Mouse (Mus musculus) c-Kit-positive CD71-negative TER-119-negative erythroid progenitor cells, embryonic 14.5 days (primary cell): ENCODE measurements around the gene Lima1.

Source experiments
- DNase-seq: peaks from one replicate; pipeline ENCODE4 v3.0.0-alpha.2; 2013; ENCODE audit warnings: low read depth

The Lima1 gene

GRCm38 (mm10) chr15:99866450-99867221 lies 8.6 kb downstream of the Lima1 start:
- no peak for DNase-seq

DNA sequence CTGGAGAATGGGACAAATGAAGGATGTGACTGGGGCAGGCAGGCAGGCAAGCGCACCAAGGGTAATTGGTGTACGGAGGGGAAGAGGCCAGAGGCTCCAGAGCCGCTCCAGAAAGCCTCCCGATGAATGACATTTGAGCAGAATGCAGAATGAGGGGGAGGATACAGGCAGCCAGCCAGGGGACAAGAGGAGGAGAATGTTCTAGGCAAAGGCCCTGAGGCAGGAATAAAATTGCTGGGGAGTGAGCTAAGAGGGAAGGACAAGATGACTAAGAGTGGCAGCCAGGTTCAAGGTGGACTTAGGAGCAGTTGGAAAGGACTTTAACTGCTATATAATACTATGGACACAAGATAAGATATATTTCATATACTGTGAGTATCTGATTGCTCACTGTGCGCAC lies 9.3 kb downstream of the Lima1 start:
- DNase-seq, result no peak

DNA sequence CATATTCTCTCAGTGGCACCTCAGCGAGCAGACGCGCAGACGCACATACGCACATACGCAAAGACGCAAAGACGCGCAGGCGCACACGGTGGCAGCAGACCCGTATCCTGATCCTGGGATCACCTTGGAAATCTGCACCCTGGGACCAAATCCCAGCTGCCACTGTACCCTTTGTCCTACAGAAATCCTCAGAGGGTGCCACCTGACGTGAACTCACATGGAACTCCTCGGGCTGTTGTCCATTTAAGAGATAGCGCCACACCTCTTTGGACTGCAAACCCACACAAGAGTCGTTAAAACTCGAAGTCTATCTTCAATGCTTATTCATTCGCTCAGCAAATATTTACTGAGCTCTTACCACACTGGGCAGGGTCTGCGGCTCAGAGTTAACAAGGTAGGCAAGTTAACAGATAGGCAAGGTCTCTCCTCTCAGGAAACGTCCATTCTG lies 9.7 kb downstream of the Lima1 start:
- no peak for DNase-seq

GRCm38 (mm10) chr15:99865046-99865445 lies 10.2 kb downstream of the Lima1 start:
- DNase-seq, result no peak

DNA sequence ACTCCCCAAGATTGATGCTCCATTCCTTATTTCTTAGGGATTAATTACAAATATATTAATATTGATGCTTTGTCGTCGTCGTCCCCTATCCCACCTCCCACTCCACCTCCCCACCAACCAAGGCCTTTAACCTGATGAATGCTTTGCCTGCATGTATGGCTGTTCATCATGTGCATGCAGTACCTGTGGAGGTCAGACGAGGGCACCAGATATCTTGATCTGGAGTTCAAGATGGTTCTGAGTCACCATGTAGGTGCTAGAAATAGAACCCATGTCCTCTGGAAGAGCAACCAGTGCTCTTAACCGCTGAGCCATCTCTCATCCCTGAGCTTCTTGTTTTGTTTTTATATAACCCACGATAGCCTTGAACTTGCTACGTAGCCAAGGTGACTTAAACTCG lies 11.5 kb downstream of the Lima1 start:
- no peak for DNase-seq

DNA sequence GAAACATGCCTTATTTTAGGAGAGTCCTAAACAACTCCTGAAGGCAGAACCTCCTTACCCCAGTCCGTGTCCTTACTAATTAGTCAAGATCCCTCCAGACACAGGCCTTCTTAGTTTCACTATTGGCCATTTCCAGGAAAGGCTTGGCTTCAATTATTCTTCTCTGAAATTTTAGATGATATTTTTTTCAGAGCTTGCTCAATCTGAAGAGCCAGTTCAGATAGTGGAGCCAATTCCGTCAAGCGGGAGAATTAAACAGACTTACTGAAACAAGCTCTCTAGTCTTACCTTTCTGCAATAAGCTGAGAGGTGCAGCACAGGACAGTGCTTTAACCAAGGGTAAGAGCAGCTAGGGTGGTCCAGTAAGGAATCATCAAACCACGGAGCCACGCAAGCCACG lies 11.9 kb downstream of the Lima1 start:
- DNase-seq, result no peak

DNA sequence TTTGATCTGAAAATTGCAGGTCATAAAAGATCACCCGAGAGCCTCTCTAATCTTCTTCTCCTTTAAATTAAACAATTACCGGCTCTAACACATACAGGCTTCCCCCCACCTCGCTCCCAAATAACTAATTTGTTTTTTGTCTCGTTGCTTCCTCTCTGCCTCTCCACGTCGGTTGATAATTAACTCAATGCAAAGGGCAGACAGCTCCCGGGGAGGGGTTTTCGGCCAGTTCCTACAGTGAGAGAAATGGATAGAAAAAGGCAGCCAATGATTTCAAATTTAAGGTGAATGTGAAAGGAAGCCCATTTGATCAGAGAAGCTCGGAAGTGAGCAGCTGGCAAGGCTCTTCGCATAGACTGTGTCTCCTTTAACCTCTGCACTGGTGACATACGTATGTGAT lies 12.8 kb downstream of the Lima1 start:
- DNase-seq, result no peak

DNA sequence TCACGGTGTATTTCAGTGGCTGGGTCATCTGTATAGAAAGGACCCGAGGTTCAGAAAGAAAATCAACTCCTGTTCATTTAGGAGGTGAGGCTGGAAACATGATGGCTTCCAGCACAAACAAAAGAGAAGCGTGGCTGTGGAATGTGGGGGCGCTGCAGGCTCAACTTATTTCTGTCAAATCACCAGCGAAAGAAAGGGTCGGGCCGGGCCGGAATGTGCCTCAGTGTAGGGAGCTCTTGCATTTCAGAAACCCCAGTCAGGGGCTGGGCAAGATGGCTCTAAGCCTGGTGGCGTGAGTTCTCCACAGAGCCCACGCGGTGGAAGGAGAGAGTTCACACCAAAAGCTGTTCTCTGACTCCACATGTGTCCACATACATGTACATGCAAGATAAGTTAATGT lies 13.3 kb downstream of the Lima1 start:
- no peak for DNase-seq

DNA sequence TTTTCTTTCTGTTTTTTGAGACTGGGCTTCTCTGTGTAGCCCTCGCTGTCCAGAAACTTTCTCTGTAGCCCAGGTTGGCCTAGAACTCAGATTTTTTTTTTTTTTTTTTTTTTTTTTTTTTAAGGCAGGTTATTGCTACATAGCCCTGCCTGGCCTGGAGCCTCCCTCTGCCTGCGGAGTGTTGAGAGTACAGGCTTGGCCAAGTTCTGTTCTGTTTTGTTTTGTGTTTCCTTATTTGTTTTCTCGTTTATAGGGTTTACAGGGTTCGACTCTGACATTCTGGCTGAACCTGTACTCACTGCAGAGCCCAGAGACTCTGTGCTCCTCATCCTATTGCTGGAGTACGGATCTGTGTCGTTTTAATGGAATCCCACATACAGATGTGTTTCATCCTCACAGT lies 13.7 kb downstream of the Lima1 start:
- DNase-seq, result no peak

GRCm38 (mm10) chr15:99859644-99860392 lies 15.4 kb downstream of the Lima1 start:
- no peak for DNase-seq

DNA sequence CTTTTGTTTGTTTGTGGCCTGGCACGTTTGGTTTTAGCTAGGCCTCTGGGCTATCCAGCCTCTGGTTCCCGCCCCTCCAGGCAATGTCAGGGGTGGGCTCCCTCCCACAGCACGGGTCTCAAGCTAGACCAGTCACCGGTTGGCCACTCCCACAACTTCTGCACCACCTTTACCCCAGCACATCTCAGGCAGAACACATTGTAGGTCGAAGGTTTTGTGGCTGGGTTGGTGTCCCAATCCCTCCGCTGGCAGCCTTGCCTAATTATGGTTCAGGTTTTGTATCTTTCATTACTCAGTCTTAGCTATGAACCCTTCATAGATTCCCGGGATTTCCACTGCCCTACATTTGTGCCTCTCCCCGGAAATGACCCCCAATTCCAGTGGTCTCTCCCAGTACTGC lies 17.8 kb downstream of the Lima1 start:
- DNase-seq, result no peak

DNA sequence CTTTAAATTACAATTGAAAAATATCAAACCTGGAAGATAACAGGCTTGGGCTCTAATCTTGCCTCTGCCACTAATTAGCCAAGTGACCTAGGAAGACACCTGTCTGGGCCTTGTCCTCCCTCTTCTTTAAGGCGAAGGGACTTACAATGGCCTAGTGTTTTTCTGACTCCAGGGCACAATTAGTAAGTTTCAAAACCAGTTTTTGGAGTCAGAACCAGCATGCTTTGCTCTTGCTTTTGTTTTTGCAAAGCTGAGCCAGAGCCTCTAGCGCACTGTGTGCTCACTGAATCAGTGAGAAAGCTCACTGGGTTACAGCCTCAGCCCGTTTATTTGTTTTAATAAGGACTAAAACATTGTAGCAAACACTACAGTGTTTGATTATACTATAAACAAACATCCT lies 20.1 kb downstream of the Lima1 start:
- no peak for DNase-seq

GRCm38 (mm10) chr15:99852606-99853237 lies 22.5 kb downstream of the Lima1 start:
- DNase-seq, result no peak

DNA sequence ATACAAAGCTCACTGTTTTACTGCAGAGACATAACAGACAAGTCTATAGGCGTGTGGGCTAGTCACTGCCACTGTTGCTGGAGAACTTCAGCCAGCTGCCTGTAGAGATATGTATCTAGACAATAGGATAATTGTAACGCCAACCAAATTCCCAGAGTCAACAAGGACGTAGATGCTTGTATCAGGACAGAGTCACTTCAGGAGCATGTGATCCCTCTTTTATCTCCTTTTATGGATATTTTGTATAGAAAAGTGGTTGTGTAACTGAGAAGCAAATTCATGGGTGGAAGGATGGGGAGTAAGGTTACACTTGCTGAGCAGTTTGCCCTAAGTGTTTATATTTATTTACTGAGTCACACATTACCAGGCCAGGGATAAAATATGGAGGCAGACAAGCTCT lies 25.0 kb downstream of the Lima1 start:
- DNase-seq, result no peak

- DNase-seq, result no peak
These were observed 27.3 kb downstream of the Lima1 start for GRCm38 (mm10) chr15:99847937-99848336.

DNA sequence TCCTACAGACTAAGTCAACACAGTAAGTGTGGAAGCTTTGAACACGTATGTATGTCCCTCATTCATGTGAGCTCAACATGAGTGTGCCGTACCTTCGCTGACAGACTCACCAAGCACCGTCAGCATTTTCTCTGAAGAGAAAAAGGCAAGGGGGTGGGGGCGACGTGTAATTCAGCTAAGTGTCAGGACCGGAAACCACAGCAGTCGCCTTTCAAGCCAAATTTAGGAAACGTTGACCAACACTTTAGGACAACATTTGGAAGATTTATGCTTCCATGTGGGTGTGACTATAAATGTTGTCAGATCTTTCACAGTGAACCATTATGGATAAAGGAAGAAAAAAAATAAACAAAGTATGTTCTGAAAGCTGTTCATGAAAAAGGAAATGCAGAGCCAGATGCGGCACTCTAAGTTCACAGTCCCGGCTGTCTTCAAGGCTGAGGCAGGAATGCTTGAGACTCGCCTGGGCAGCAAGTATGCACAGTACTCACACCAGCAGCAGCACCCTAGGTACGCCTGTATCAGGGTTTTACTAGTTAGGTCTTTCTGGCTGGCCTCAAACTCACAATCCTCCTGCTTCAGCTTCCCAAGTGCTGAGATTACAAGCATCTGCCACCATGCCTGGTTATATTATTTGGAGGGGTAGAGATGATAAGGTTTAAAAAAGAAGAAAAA lies 27.9 kb downstream of the Lima1 start:
- DNase-seq, result peak; percentile 20

DNA sequence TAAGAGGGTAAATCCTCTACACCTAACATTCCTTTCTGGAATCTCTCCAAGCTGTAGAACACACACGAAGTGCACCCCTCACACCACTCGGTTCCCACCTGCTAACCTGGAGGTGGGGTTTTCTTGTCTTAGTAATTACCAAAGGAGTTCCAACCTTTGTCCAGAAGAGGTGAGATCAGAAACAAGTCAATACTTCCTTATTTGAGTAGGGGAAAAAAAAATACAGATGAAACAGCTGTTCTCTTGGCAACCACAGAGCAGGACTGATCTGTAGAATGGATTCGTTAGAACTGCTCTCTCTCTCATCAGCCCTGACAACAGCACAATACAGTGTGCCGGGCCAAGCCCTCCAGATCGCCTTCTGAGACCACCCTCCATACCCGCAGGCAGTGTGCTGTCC lies 28.6 kb downstream of the Lima1 start:
- no peak for DNase-seq

GRCm38 (mm10) chr15:99843856-99844255 lies 31.4 kb downstream of the Lima1 start:
- no peak for DNase-seq

DNA sequence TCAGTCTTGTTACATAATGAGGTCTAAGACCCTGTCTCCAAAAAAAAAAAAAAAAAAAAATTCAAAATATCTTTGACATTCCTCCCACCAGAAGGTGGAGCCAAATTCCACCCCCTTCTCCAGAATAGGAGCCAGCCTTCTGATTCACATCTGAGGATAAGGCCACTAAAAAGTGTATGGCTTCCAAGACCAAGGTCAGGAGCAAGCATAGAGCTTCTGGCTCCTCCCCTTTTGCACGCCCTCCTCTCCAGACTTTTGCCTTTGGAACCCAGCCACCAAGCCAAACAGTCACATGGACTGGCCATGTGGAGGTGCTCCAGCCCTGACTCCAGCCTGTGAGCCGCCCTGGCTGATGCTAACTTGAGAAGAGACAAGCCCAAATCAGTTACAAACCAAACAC lies 35.3 kb downstream of the Lima1 start:
- DNase-seq, result no peak

- DNase-seq, result no peak
These were observed 36.0 kb downstream of the Lima1 start for GRCm38 (mm10) chr15:99839165-99839840.

DNA sequence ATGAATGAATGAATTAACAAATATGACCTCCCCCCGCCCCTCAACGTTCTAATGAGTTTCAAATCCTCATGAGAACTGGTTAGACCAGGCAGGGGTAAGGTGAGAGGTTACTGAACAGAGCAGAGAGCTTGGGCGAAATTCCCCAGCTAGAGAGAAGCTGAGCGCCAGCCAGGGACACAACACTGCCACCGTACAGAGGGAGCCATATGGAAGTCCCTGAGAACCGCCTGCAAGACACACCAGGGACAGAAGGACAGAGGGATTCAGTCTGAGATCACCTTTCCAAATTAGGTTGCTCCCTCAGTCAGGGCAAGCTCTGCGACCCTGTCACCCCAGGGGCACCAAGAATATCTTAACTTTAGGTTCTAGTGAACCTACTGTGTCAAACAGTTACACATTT lies 37.7 kb downstream of the Lima1 start:
- DNase-seq, result no peak

- no peak for DNase-seq
These were observed 40.1 kb downstream of the Lima1 start for GRCm38 (mm10) chr15:99835191-99835590.
